Mouse (Mus musculus) heart, adult 11 months (tissue): ENCODE data around the gene Anp32b.

Experiments
- DNase-seq: peaks from one replicate; pipeline ENCODE4 v3.0.0; 2022

The Anp32b gene

GRCm38 (mm10) chr4:46452855-46453719 lies 2.4 kb downstream of the Anp32b start:
- DNase-seq: no peak

GRCm38 (mm10) chr4:46454097-46454864 lies 3.6 kb downstream of the Anp32b start:
- no peak for DNase-seq

- no peak for DNase-seq
These were observed 6.1 kb downstream of the Anp32b start for GRCm38 (mm10) chr4:46456762-46457161.

- no peak for DNase-seq
These were observed 6.5 kb downstream of the Anp32b start for GRCm38 (mm10) chr4:46457186-46457585.

GRCm38 (mm10) chr4:46458411-46458810 lies 7.7 kb downstream of the Anp32b start:
- DNase-seq: no peak

GRCm38 (mm10) chr4:46463130-46463830 lies 12.6 kb downstream of the Anp32b start:
- no peak for DNase-seq

GRCm38 (mm10) chr4:46465740-46466139 lies 15.0 kb downstream of the Anp32b start:
- no peak for DNase-seq

GRCm38 (mm10) chr4:46475101-46475500 lies 24.4 kb downstream of the Anp32b start:
- no peak for DNase-seq

GRCm38 (mm10) chr4:46479081-46479480 lies 28.4 kb downstream of the Anp32b start:
- DNase-seq: no peak

GRCm38 (mm10) chr4:46485696-46486417 lies 35.2 kb downstream of the Anp32b start:
- DNase-seq: peak; percentile 99

GRCm38 (mm10) chr4:46487348-46487747 lies 36.6 kb downstream of the Anp32b start:
- DNase-seq: peak; percentile 99

- DNase-seq: peak; percentile 100
These were observed 38.6 kb downstream of the Anp32b start, which contains the start of gene Nans for GRCm38 (mm10) chr4:46489028-46489925. Gene Nans (plus strand): TSS chr4:46489248.

GRCm38 (mm10) chr4:46493071-46493470 lies 42.4 kb downstream of the Anp32b start:
- DNase-seq: peak; percentile 68

GRCm38 (mm10) chr4:46495543-46495942 lies 44.8 kb downstream of the Anp32b start:
- DNase-seq: peak; percentile 82

- peak; percentile 92 for DNase-seq
These were observed 46.7 kb downstream of the Anp32b start for GRCm38 (mm10) chr4:46497286-46497892.

- DNase-seq: peak; percentile 85
These were observed 47.8 kb downstream of the Anp32b start for GRCm38 (mm10) chr4:46498511-46498910.

GRCm38 (mm10) chr4:46498976-46499375 lies 48.3 kb downstream of the Anp32b start:
- DNase-seq: no peak

GRCm38 (mm10) chr4:46502606-46503502 lies 52.2 kb downstream of the Anp32b start:
- DNase-seq: peak; percentile 87

- peak; percentile 7 for DNase-seq
These were observed 53.2 kb downstream of the Anp32b start for GRCm38 (mm10) chr4:46503881-46504280.
